Mouse (Mus musculus) urinary bladder, postnatal 36 days (tissue): Measurements from ENCODE around the gene Podxl2.

Source experiments
- DNase-seq, 2 experiments: peaks; one replicate each; pipeline ENCODE4 v3.0.0; 2022; ENCODE audit warnings: low spot score in 2 of 2, mixed read lengths in 1 of 2

Gene Podxl2

DNA sequence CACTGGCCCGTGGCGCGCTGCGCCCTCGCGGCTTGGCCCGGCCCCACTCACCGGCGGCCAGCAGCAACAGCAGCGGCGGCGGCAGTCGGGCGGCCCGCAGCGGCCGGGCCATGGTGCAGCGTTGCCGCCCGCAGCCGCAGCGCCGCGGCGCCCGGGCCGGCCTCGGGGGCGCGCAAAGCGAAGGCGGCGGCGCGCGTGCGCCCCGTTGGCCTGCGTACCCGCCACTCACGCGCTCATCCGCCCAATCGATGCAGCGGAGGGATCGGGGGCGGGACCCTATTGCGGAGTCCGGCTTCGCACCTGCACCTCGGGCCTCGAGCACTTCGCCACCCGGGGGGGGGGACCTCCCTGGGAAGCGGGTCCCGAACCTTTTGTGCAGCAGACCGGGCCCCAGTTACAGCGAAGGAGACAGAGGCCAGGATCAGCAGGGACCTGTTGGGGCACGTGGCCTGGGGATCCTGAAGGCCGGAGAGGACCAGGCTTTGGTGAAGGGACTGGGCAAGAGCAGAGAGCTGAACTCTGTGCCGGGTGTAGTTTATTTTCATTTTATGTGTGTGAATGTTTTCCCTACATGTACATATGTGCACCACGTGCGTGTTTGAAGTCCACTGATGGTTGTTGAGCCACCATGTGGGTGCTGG is at the start of gene Podxl2:
Podxl2 (minus strand) TSS at position 177 of the 641 bp plus-strand sequence.
- DNase-seq: peak; percentile 42 to 61

DNA sequence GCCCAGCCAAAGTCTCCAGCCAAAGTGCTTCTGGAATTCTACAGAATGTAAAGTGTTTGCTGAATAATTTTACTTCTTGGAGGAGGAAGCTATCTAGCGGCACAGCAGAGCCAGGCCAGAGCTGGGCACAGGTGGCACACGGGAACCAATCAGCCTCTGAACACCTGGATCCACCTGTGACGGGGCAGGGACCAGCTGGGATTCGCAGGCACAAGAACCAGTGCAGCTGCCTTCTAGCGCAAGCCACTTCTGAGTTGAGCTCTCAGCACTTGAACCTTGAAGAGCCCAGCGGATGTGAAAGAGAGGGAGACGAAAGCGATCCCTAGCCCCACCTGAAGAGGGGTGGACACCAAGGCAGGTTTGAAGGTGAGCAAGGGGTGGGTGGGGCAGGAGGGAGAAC is 44.0 kb upstream of the Podxl2 start:
- DNase-seq: no peak

DNA sequence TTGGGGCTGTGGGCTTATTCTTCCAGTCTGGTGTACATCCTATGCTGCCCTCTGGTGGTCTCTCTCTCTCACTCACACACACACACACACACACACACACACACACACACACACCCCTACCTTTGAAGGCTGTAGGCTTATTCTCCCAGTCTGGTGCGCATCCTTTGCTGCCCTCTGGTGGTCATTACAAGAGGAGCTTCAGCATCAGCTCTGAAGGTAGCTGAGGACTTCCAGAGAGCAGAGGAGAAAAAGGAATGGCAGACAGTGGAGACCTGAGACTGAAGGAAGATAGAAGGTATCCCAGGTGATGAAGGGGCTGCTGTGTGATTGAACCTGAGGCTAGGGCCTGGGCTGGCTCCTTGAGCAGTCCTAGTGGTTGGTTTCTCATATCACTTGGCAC is 41.3 kb upstream of the Podxl2 start:
- no peak for DNase-seq

GRCm38 (mm10) chr6:88915510-88915909 is 40.7 kb upstream of the Podxl2 start:
- DNase-seq: peak in 1 of 2 experiments; percentile 42

DNA sequence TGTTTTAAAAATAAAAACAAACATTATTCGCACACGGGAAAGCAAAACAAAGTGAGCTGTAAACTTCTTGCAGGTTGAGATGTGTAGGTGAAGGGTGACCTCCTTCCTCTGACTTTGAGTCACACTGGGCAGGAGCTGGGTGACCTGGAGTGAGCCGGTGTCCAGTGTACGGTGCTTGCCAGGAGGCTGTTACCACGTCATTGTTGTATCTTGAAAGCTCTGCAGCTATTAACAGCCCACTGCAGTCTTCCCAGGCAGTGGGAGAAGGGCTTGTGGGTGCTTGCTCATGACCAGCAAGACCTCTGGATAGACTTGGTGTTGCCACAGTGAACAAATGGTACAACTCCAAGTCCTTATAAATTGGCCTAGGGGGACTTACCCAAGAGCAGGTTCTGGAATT is 40.0 kb upstream of the Podxl2 start:
- DNase-seq: no peak

DNA sequence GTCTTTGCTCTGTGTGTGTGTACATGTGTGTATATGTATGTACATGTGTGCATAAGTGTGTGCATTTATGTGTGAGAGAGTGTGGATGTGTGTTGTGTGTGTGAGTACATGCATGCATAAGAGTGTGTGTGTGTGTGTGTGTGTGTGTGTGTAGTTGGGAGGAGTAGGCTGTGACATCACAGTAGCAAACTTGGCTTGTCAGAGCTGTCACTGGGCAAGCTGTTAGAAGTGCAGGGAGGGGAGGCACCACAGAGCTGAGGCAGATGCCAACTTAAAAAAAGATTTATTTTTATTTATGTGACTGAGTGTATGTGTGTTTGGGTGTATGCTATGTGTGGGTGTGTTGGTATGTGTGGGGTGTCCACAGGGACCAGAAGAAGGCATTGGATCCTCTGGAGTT is 38.6 kb upstream of the Podxl2 start:
- no peak for DNase-seq

DNA sequence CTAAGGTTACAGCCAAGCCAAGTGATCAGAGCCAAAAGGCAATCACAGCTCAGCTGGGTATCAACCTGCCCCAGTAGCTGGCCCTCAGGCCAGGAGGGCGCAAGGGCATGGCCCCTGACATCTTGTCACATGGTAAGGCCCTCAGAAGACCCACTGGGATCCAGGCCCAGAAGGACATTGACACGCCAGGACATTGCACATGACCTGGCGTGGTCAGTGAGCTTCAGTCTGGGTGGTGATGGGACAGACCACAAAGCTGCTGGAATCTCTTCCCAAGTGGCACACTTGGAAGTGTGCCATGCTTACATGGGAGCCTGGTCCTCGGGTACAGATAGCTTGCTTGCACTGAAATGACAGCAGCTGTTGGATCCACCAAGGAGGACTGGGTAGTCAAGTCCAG is 38.2 kb upstream of the Podxl2 start:
- DNase-seq: peak in 1 of 2 experiments; percentile 43

- DNase-seq: no peak
Measured at GRCm38 (mm10) chr6:88909151-88909550, 34.3 kb upstream of the Podxl2 start.

DNA sequence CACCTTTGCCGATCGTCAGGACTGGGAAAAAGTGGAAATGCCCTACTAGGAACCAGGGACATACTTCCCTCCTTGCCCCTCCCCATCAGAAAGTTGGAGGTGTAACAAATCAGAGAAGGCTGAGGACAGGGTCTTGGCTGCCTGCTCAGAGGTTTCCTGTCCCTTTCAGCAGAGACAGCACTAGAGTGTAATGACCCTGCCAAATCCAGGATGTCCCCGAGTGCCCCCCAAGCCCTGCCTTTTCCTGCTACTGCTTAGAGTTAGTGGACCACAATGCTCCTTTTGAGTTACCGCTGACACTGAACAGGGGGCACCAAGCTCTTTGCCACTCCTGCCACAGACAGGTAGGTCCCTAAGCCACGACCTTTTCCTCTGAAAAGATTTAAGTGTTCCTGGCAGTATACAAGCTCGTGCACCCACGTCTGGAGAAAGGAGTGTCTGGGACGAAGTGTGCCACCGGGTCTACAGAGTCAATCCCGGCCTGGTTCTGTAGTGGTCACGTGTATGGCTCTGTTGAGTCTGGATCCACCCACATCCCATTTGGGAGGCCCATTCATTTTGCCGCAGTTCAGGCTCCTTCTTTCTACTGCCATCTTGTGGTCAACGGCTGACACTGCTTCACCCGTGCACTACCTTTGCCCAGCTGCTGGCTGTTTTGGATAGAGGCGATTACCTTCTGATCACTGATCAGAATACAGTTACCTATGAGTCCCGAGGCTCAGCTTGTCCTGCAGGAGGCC is 31.7 kb upstream of the Podxl2 start:
- peak; percentile 52 to 56 for DNase-seq

GRCm38 (mm10) chr6:88905042-88905441 is 30.2 kb upstream of the Podxl2 start:
- no peak for DNase-seq

DNA sequence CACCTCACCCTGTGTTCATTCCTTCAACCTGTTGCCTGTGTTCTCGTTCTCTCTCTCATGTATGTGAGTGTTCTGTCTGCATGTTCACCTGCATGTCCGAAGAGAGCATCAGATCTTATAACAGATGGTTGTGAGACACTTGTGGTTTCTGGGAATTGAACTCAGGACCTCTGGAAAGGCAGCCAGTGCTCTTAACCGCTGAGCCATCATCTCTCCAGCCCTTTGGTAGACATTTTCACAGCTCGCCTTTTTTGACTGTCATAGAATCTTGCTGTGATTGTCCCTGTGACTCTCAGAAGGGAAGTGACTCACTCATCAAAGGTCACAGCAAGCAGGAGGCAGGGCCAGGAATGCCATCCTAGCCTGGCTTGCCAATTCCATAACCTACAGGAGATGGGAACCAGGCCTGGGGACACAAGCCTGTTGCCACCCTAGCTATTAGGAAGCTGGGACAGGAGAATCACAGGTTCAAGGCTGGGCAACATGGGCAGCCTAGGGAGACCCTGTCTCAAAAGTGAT is 29.7 kb upstream of the Podxl2 start:
- DNase-seq: no peak

- DNase-seq: no peak
Measured at GRCm38 (mm10) chr6:88903708-88904107, 28.9 kb upstream of the Podxl2 start.

- peak; percentile 86 to 96 for DNase-seq
Measured at GRCm38 (mm10) chr6:88901947-88902820, 27.3 kb upstream of the Podxl2 start, which contains the start of gene Tpra1. Gene Tpra1 (plus strand): TSS chr6:88902251.

DNA sequence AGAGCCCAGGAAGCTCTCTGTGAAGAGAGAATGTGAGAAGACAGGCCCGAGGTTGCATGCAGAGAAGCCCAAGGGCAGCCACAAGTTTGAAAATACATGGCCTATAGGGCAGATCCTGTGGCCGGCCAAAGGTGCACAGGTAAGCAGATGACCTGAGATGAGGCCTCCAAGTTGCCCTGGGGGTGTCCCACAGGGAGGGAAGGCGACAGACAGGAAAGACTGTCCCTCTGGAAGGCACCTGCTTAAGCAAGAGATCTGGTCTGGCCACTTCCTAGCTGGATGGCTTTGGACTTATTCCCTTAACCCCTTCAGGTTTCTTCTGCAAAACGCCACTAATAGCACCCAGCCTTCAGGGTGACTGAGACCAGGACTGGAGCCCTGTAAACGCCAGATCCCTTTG is 26.6 kb upstream of the Podxl2 start:
- no peak for DNase-seq

DNA sequence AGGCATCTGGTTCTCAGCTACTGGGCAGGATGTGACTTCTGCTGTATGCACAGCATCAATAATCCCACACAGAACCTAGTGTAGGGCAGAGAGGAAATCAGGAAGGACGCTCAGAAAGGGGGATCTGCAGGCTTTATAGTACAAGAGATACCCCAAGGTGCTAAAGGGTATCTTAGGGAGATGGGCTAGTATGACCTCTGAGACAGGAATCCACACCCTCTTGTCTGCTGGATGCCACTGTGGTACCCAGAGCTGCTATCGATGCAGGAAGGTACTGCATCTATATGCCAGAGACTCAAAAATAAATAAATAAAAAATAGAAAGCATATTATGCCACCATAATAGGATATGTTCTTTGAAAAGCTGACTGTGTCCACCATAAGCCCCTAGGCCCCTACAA is 24.8 kb upstream of the Podxl2 start:
- DNase-seq: no peak

DNA sequence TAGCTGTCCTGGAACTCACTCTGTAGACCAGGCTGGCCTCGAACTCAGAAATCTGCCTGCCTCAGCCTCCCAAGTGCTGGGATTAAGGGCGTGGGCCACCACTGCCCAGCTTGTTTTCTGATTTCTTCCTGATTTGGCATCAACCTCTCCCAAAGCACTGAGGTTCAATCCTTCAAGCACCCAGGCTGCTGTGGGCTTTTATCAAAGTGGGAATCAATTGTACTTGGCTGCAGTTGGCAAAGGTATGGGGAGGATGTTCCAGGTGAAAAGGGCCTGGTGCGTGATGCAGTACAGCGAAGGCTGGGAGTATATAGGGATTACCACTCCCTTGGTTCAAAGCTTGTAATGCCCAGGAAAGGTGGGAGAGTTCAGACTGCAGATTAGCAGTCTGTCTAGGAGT is 24.2 kb upstream of the Podxl2 start:
- DNase-seq: no peak

DNA sequence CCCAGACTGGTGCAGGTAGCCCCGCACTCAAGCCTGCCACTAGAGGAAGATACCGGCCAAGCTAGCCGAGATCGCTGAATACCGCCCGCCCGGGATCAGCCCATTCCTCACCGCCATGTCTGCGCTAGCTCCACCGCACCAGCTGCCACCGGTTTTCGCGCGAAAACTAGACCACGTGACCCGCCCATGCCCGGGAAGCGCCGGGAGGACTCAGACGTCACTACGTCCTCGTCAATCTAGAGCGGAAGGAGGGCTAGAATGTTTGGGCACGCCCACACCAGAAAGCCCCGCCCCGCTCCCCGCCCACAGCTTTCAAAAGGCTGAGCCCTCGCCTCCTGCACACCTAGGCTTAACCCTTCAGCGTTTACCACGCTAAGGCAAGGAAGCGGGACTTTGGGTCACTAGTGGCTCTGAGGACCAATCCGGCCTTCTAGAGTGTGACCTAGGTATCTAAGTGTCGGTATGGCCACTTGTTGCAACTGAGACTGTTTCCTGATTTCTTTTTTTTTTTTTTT is 23.7 kb upstream of the Podxl2 start, which contains the start of gene Mcm2:
Mcm2 (minus strand) TSS at position 247 of the 515 bp plus-strand sequence.
- peak; percentile 88 to 96 for DNase-seq

DNA sequence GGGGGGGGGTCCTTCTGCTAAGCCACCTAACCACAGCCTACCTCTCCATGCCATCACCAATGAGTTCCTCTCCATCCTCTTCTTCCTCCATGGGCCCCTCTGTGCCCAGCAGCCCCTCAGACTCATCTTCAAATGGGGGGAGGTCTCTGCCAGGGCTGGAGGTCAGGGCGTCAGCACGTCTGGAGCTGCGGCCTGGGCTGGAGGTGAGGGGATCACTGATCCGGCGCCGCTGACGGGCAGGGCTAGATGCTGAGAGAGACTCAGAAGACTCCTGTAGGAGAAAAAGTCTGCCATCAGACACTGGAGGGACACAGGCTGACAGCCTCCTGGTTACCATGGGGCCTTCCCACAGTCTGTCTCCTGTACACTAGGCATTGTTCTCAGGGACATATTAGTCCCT is 22.4 kb upstream of the Podxl2 start:
- DNase-seq: no peak

DNA sequence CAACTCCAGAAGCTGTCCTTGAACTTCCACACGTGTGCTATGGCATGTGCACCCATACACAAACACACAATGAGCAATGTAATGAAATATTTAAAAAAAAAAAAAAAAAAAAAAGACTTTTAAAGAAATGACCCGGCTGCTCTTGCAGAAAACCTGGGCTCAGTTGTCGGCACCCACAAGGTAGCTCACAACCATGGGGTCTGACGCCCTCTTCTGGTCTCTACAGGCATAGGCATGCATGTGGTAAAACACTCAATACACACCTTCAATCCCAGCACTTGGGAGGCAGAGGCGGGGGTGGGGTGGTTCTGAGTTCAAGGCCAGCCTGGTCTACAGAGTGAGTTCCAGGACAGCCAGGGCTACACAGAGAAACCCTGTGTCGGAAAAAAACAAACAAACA is 21.1 kb upstream of the Podxl2 start:
- no peak for DNase-seq

- peak in 1 of 2 experiments; percentile 45 for DNase-seq
Measured at GRCm38 (mm10) chr6:88893559-88893958, 18.7 kb upstream of the Podxl2 start.

GRCm38 (mm10) chr6:88890832-88891231 is 16.0 kb upstream of the Podxl2 start:
- DNase-seq: no peak
